Mouse (Mus musculus): ENCODE results near the gene Rpl35a.
"Not testable (repeated sequence)": the region's sequence is repeated elsewhere in the genome, so short reads cannot be mapped to it uniquely, and the experiment has no call there.

Rpl35a gene

GRCm38 (mm10) chr16:33056095-33056785 lies at the start of gene Rpl35a, which contains the start of gene Iqcg:
Rpl35a (plus strand) TSS chr16:33056453.
Iqcg (minus strand) TSS chr16:33056218.
- DNase-seq (ENCODE audit: low spot score in 2 of 2) = peak; percentile 86 to 87

- no peak for DNase-seq (ENCODE audit: low spot score in 2 of 2)
Observed at GRCm38 (mm10) chr16:33006888-33007287, 49.4 kb upstream of the Rpl35a start.

- DNase-seq (ENCODE audit: low spot score in 2 of 2) = no peak
Observed at GRCm38 (mm10) chr16:33007436-33007835, 48.8 kb upstream of the Rpl35a start.

GRCm38 (mm10) chr16:33010166-33010565 lies 46.1 kb upstream of the Rpl35a start:
- no peak for DNase-seq (ENCODE audit: low spot score in 2 of 2)

GRCm38 (mm10) chr16:33013801-33014200 lies 42.5 kb upstream of the Rpl35a start:
- DNase-seq (ENCODE audit: low spot score in 2 of 2) = no peak

- DNase-seq (ENCODE audit: low spot score in 2 of 2) = no peak
Observed at GRCm38 (mm10) chr16:33014921-33015320, 41.3 kb upstream of the Rpl35a start.

GRCm38 (mm10) chr16:33015396-33015907 lies 40.8 kb upstream of the Rpl35a start:
- DNase-seq (ENCODE audit: low spot score in 2 of 2) = no peak

GRCm38 (mm10) chr16:33015986-33016385 lies 40.3 kb upstream of the Rpl35a start:
- no peak for DNase-seq (ENCODE audit: low spot score in 2 of 2)

- DNase-seq (ENCODE audit: low spot score in 2 of 2) = peak in 1 of 2 experiments; percentile 5
Observed at GRCm38 (mm10) chr16:33017677-33018349, 38.4 kb upstream of the Rpl35a start.

- DNase-seq (ENCODE audit: low spot score in 2 of 2) = peak in 1 of 2 experiments; percentile 28
Observed at GRCm38 (mm10) chr16:33019117-33019770, 37.0 kb upstream of the Rpl35a start.

GRCm38 (mm10) chr16:33021381-33021780 lies 34.9 kb upstream of the Rpl35a start:
- no peak for DNase-seq (ENCODE audit: low spot score in 2 of 2)

GRCm38 (mm10) chr16:33023750-33024149 lies 32.5 kb upstream of the Rpl35a start:
- DNase-seq (ENCODE audit: low spot score in 2 of 2) = peak; percentile 84 to 86

GRCm38 (mm10) chr16:33024456-33025104 lies 31.7 kb upstream of the Rpl35a start:
- no peak for DNase-seq (ENCODE audit: low spot score in 2 of 2)

- no peak for DNase-seq (ENCODE audit: low spot score in 2 of 2)
Observed at GRCm38 (mm10) chr16:33026357-33026756, 29.9 kb upstream of the Rpl35a start.

- no peak for DNase-seq (ENCODE audit: low spot score in 2 of 2)
Observed at GRCm38 (mm10) chr16:33036006-33036405, 20.2 kb upstream of the Rpl35a start.

GRCm38 (mm10) chr16:33042682-33043081 lies 13.6 kb upstream of the Rpl35a start:
- DNase-seq (ENCODE audit: low spot score in 2 of 2) = no peak

- DNase-seq (ENCODE audit: low spot score in 2 of 2) = no peak
Observed at GRCm38 (mm10) chr16:33043268-33043667, 13.0 kb upstream of the Rpl35a start.

GRCm38 (mm10) chr16:33048004-33048403 lies 8.2 kb upstream of the Rpl35a start:
- no peak for DNase-seq (ENCODE audit: low spot score in 2 of 2)

- no peak for DNase-seq (ENCODE audit: low spot score in 2 of 2)
Observed at GRCm38 (mm10) chr16:33048686-33049085, 7.6 kb upstream of the Rpl35a start.

GRCm38 (mm10) chr16:33049809-33050208 lies 6.4 kb upstream of the Rpl35a start:
- no peak for DNase-seq (ENCODE audit: low spot score in 2 of 2)

GRCm38 (mm10) chr16:33053141-33053540 lies 3.1 kb upstream of the Rpl35a start:
- no peak for DNase-seq (ENCODE audit: low spot score in 2 of 2)

- not testable (repeated sequence) for DNase-seq (ENCODE audit: low spot score in 2 of 2)
Observed at GRCm38 (mm10) chr16:33054927-33055326, 1.3 kb upstream of the Rpl35a start.

All from urinary bladder, postnatal 36 days (tissue).